Mouse (Mus musculus) heart, embryonic 12.5 days (tissue): ENCODE measurements around the gene Pde3a. TPM values are rescaled to one million over a fixed set of nuclear protein-coding genes. Genes with fewer than 3 reads are reported as not detected.

Experiments used
- ATAC-seq: fragments of 200-750 bp; cut with Nextera tagmentation; 2 replicates; pipeline ENCODE4 v1.8.0; 2017; ENCODE audit warnings: moderate TSS enrichment, moderate library complexity; ENCODE audit not compliant: insufficient number of reproducible peaks, low FRiP score
- H3K27ac ChIP-seq: fragments of 300-500 bp; sonication (generic); 2 replicates; pipeline ENCODE4 v1.5.1; 2016; ENCODE audit warnings: mild to moderate bottlenecking, moderate library complexity; ENCODE audit not compliant: poor library complexity, severe bottlenecking
- H3K27me3 ChIP-seq: fragments of 300-500 bp; sonication (generic); replicated peaks from 2 replicates; pipeline ENCODE4 v1.6.1; 2016; ENCODE audit warnings: mild to moderate bottlenecking, moderate library complexity
- H3K36me3 ChIP-seq: fragments of 300-500 bp; sonication (generic); 2 replicates; pipeline ENCODE4 v1.6.1; 2016; ENCODE audit warnings: mild to moderate bottlenecking, moderate library complexity
- H3K4me1 ChIP-seq: fragments of 300-500 bp; sonication (generic); replicated peaks from 2 replicates; pipeline ENCODE4 v1.6.1; 2016; ENCODE audit warnings: mild to moderate bottlenecking
- H3K4me2 ChIP-seq: fragments of 300-500 bp; sonication (generic); 2 replicates; pipeline ENCODE4 v1.6.1; 2016; ENCODE audit warnings: mild to moderate bottlenecking, moderate library complexity
- H3K4me3 ChIP-seq: fragments of 300-500 bp; sonication (generic); 2 replicates; pipeline ENCODE4 v1.5.1; 2016; ENCODE audit warnings: mild to moderate bottlenecking
- H3K9ac ChIP-seq: fragments of 300-500 bp; sonication (generic); 2 replicates; pipeline ENCODE4 v1.6.1; 2016; ENCODE audit warnings: mild to moderate bottlenecking, moderate library complexity
- H3K9me3 ChIP-seq: fragments of 300-500 bp; sonication (generic); replicated peaks from 2 replicates; pipeline ENCODE4 v1.6.1; 2016; ENCODE audit warnings: mild to moderate bottlenecking, moderate library complexity
- WGBS: fragments of 180-500 bp; shearing (Covaris S2); methylation state at CpG from one replicate; pipeline ENCODE4 v1.1.7; 2016; 5-methylcytosine and 5-hydroxymethylcytosine counted together
- polyA plus RNA-seq: library from polyadenylated mRNA; unstranded; fragments of >200 nt; fragmentation: Nextera tagmentation; extraction: Ambion mirVana; gene quantifications from 2 replicates; pipeline ENCODE4 v1.2.1, GENCODE M21; 2016

The Pde3a gene
- polyA plus RNA-seq, 1 experiment from 2014 or later: 12.2 TPM

DNA sequence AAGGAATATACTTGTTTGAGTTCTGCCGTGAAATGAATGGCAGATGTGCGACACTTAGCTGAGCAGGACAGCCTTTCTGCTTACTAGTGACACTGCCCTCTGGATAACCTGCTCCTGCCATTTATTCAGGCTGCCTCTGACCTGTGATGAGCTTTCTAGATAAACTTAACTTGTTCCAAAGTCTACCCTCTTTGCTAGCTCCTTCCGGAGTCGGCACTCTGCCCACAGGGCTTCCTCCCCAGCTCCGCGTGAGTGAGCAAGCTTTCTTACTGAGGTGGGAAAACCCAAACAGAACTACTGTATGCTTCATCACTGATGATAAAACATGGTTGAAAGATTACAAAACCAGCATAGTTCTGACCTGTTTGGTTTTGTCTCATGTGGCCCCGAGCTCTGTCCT lies 294.3 kb downstream of the Pde3a start:
- no peak for ATAC-seq

More for the DNA sequence above, 294.3 kb downstream of the Pde3a start:
- no peak overlapping the region for H3K27ac ChIP-seq
- H3K4me1 ChIP-seq: peaks cover 14% of the 10 kb centered on the region
- H3K9ac ChIP-seq: no peak overlapping the region
- WGBS: 79% methylated on average over 7 of the region's 7 CpGs
- no peak overlapping the region for H3K4me3 ChIP-seq
- H3K9me3 ChIP-seq: no peaks in the 10 kb centered on the region
- H3K4me2 ChIP-seq: no peak overlapping the region
- no peaks in the 10 kb centered on the region for H3K27me3 ChIP-seq
- H3K36me3 ChIP-seq: no peaks in the 10 kb centered on the region
